Mouse (Mus musculus) midbrain, embryonic 11.5 days (tissue): ENCODE data around the gene Arsk. TPM values are rescaled to one million over a fixed set of nuclear protein-coding genes. Genes with fewer than 3 reads are reported as not detected.
A peak's percentile ranks its signal among the peaks of the same experiment; 100 is the strongest.

Experiments used
- ATAC-seq: fragments of 200-750 bp; cut with Nextera tagmentation; 2 replicates; pipeline ENCODE4 v1.8.0; 2017; ENCODE audit warnings: moderate TSS enrichment, moderate library complexity; ENCODE audit not compliant: low FRiP score
- DNase-seq: peaks from one replicate; pipeline ENCODE4 v3.0.0; 2015; ENCODE audit warnings: low spot score; ENCODE audit errors: missing footprints
- H3K27ac ChIP-seq: fragments of 300-500 bp; sonication (generic); 2 replicates; pipeline ENCODE4 v1.5.1; 2014; ENCODE audit warnings: low read depth, low read length
- H3K27me3 ChIP-seq: fragments of 300-500 bp; sonication (generic); 2 replicates; pipeline ENCODE4 v1.6.1; 2014; ENCODE audit warnings: mild to moderate bottlenecking, low read length, moderate library complexity, mixed read lengths; ENCODE audit not compliant: control insufficient read depth, insufficient read depth
- H3K36me3 ChIP-seq: fragments of 300-500 bp; sonication (generic); 2 replicates; pipeline ENCODE4 v1.6.1; 2014; ENCODE audit warnings: mild to moderate bottlenecking, low read length, moderate library complexity, mixed read lengths; ENCODE audit not compliant: control insufficient read depth, insufficient read depth
- H3K4me1 ChIP-seq: fragments of 300-500 bp; sonication (generic); 2 replicates; pipeline ENCODE4 v1.6.1; 2014; ENCODE audit warnings: low read length; ENCODE audit not compliant: control insufficient read depth, insufficient read depth
- H3K4me2 ChIP-seq: fragments of 300-500 bp; sonication (generic); 2 replicates; pipeline ENCODE4 v1.6.1; 2014; ENCODE audit warnings: mild to moderate bottlenecking, moderate library complexity
- H3K4me3 ChIP-seq: fragments of 300-500 bp; sonication (generic); 2 replicates; pipeline ENCODE4 v1.5.1; 2014; ENCODE audit warnings: low read depth, low read length
- H3K9ac ChIP-seq: fragments of 300-500 bp; sonication (generic); 2 replicates; pipeline ENCODE4 v1.6.1; 2014; ENCODE audit warnings: low read length
- H3K9me3 ChIP-seq: fragments of 300-500 bp; sonication (generic); 2 replicates; pipeline ENCODE4 v1.6.1; 2016; ENCODE audit warnings: low read length; ENCODE audit not compliant: control insufficient read depth
- WGBS: fragments of 180-500 bp; shearing (Covaris S2); extraction: QIAGEN DNeasy Blood & Tissue Kit; methylation state at CpG from one replicate; pipeline ENCODE4 v1.1.7; 2014; 5-methylcytosine and 5-hydroxymethylcytosine counted together
- polyA plus RNA-seq: library from polyadenylated mRNA; unstranded; fragments of >200 nt; fragmentation: Nextera tagmentation; extraction: Ambion mirVana; gene quantifications from 2 replicates; pipeline ENCODE4 v1.2.1, GENCODE M21; 2014

Arsk gene
- polyA plus RNA-seq, result 5.3 and 7.6 TPM in 2 replicates

DNA sequence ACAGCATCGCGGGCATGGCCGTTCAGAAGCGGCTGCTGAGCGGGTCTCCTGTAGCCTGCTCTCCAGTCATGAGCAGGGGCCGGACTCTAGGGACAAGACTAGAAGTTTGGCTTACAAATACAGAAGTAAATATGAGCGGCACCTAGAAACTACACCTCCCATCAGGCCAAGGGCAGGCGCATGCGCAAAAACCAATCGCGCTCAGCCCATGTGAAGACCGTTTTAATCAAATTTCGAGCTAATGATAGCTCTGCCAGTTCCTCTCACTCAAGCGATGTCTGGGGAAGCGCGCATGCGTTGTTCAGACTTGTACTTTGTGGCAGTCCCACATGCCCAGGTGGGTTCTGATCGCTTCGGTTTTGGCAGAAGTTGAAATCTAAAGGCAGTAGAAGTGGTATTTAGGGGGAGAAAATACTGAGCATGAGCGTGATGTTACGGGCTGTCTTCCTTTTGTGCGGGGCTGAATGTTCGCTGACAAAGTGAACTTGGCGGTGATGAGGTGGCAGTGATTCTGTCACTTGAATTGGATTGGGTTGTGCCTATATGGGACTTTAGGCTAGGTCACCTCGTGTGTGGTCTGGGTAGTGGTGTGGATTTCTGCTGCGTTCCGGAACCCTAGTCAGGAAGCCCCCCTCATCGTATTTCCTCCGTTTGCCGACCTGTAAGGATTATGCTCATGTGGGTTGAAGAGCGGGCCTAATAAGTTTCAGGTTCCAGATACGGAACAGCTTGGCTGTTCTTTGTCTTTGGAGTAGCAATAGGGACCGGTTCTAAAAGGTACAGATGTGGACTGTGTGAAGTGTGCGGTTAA is at the start of gene Arsk, which contains the start of gene Ttc37:
Gene Arsk, minus strand, starts transcription at position 168 of the 811 bp plus-strand sequence.
Gene Ttc37, plus strand, starts transcription at position 242 of the 811 bp plus-strand sequence.
- H3K9ac ChIP-seq, result peak within 1 kb of the TSS; percentile 70
- WGBS, result under 1% methylated on average over 34 of the region's 34 CpGs
- H3K4me2 ChIP-seq, result peak within 1 kb of the TSS; percentile 65
- H3K27ac ChIP-seq, result peak within 1 kb of the TSS; percentile 7; the same call in 1 of the 2 replicates
- peak within 1 kb of the TSS; percentile 50 for H3K4me3 ChIP-seq
- no peaks in the 10 kb centered on the region for H3K4me1 ChIP-seq
- H3K36me3 ChIP-seq, result no peaks in the 10 kb centered on the region
- peak; percentile 99 for DNase-seq
- ATAC-seq, result peak; percentile 96
- H3K9me3 ChIP-seq, result no peaks in the 10 kb centered on the region
- no peaks in the 10 kb centered on the region for H3K27me3 ChIP-seq

DNA sequence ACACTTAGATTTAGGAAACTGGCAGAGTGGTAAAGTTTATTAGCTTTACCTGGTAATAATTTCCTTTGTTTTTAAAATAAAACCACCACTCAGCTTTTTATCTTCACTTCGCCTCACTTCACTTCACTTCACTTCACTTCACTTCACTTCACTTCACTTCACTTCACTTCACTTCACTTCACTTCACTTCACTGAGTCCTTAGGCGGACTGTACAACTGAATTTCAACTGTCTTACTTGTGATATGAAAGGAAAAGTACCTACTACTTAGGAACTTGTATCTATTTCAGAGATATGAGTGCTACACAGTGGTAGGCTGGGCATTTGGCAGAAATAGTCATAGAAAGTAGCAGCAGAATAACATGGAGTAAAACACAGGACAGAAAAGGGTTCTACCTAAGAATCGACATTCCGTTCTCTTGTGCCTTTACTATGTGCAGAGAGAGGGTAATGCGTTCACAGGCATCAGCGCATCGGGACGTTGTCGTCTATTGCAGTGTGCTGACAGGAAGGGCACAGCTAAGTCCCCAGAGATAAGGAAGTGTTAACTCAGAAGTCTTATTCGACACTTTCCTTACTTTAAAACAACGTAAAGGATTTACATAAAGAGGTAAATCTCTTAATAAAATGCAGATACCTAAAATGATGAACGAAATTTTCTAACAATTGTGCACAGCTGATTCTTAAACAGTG is 42.8 kb upstream of the Arsk start:
- Histone ChIP-seq H3K4me1 (no peaks in the 10 kb centered on the region), H3K27me3 (no peaks in the 10 kb centered on the region), H3K9ac (no peak overlapping the region), H3K4me3 (no peak overlapping the region), H3K4me2 (no peak overlapping the region), H3K36me3 (no peaks in the 10 kb centered on the region; the same call in 1 of the 2 replicates), H3K27ac (no peak overlapping the region), H3K9me3 (no peaks in the 10 kb centered on the region)
- DNase-seq (peak; percentile 75), ATAC-seq (no peak)
- 90% methylated on average over 12 of the region's 12 CpGs for WGBS

DNA sequence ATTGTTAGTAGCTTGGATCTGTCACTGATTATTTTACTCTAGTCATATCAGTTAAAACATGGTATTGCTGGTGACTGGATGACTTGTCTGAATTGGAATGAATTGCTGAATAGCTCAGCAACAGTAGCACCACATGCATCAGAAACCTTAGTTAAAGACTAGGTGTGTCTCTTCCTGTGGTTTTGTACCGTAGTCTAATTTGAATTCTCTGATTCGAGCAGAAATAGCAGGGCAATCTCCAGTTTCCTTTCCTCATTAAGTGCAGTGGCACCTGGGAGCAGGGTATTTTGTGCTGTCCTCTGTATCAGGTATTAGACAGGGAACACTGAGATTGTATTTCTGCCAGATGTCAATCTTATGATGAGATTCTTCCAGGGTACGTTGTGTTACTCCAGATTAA is 40.4 kb upstream of the Arsk start:
- H3K9ac ChIP-seq, result no peak overlapping the region
- ATAC-seq (no peak), DNase-seq (no peak)
- H3K4me2 ChIP-seq, result no peak overlapping the region
- H3K27ac ChIP-seq, result no peak overlapping the region
- H3K9me3 ChIP-seq, result no peaks in the 10 kb centered on the region
- 93% methylated on average over 3 of the region's 3 CpGs for WGBS
- peaks cover 6% of the 10 kb centered on the region for H3K36me3 ChIP-seq
- no peak overlapping the region for H3K4me3 ChIP-seq
- H3K27me3 ChIP-seq, result no peaks in the 10 kb centered on the region
- H3K4me1 ChIP-seq, result no peaks in the 10 kb centered on the region

DNA sequence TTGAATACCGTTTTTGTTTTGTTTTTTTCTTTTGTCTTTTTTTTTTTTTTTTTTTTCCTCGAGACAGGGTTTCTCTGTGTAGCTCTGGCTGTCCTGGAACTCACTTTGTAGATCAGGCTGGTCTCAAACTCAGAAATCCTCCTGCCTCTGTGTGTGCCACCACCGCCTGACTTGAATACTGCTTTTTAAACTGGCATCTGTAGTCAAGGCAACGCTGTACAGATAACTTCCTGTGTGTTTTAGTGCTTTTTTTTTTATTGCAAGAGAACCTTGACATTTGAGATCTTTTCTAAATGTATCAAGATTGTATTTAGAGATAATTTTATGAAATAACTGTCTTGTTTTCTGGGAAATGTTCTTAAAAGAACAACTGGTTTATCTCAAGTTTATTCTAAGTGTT is 34.0 kb upstream of the Arsk start:
- Histone ChIP-seq H3K9ac (no peak overlapping the region), H3K27me3 (no peaks in the 10 kb centered on the region), H3K4me2 (no peak overlapping the region), H3K9me3 (no peaks in the 10 kb centered on the region), H3K4me3 (no peak overlapping the region), H3K4me1 (no peaks in the 10 kb centered on the region), H3K27ac (no peak overlapping the region), H3K36me3 (peaks cover 6% of the 10 kb centered on the region)
- ATAC-seq (no peak), DNase-seq (no peak)
- 86% methylated on average over 4 of the region's 4 CpGs for WGBS

DNA sequence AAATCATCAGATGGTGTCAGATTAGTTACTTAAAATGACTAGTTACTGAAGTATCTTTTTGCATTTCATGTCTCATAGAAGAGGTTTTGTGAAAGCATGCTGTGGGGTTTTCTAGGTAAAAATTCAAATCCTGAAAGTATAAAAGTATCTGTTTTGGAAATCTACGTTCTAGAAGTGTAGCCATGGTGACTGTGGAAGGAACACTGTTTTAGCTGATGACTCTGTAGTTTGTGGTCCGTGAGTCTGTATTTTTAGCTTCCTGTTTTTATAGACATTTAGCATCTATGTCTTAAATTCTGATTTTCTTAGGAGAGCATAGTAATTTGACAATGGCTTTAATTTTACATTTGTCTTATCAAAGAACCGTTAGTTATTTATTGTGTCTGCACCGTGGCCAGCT is 30.3 kb upstream of the Arsk start:
- H3K9ac ChIP-seq, result no peak overlapping the region
- ATAC-seq (no peak), DNase-seq (no peak)
- no peaks in the 10 kb centered on the region for H3K9me3 ChIP-seq
- 91% methylated on average over 4 of the region's 4 CpGs for WGBS
- H3K27ac ChIP-seq, result no peak overlapping the region
- no peaks in the 10 kb centered on the region; the same call in 1 of the 2 replicates for H3K36me3 ChIP-seq
- H3K4me1 ChIP-seq, result no peaks in the 10 kb centered on the region
- no peaks in the 10 kb centered on the region for H3K27me3 ChIP-seq
- H3K4me3 ChIP-seq, result no peak overlapping the region
- H3K4me2 ChIP-seq, result no peak overlapping the region

DNA sequence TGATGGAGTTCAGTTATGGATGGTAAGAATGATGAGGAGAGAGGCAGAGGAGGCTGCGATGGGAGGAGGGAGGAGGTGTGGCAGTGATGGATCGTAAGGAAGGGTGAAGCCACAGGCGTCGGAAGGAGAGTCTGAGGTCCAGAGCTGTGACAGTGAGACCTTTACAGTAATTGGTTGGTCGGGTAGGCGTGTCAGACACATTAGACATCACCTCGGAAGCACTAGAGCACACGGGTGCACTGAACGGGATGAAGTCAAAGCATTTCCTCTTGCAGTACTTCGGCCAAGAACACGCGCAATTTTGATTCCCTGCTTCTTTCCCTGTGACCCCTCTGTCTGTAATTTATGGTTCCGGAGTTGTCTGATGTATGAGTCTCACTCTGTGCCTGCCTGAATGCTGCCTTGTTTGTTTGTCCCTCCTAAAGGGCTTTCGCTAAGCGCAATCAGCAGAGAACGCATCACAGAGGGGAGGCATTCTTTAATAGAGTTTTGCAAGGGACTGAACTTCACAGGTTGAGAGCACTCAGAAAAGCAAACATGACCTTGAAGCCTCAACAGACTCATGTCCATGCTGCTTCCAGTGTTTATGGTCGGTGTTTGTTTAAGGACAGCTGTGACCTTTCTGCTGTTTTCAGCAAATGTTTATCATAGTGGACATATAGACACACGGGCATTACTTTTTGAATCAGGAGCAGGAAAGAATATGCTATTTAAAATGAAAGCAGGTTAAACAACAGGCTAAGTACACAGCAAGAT is 10.8 kb upstream of the Arsk start:
- no peaks in the 10 kb centered on the region for H3K9me3 ChIP-seq
- WGBS, result 92% methylated on average over 18 of the region's 18 CpGs

DNA sequence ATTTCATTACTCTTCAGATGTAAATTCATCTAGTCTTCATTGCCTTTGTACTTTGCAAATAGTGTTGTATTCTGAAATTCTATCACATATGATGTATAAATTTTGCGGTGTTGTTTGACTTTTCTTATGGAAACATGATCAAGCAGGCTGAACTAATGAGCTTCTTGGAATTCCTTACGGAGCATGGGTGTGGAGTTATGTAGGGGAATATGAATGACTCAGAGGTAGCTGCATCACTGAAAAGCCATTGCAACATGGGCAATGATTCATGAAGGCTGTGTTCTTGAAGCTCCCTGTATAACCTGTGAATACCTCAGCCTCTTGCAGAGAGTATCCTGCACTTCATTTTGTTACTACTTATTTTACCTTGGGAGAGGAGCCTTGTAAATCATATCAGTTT is 3.5 kb upstream of the Arsk start:
- H3K36me3 ChIP-seq, result no peaks in the 10 kb centered on the region
- no peak overlapping the region for H3K9ac ChIP-seq
- no peak overlapping the region for H3K27ac ChIP-seq
- ATAC-seq (no peak), DNase-seq (no peak)
- no peak overlapping the region for H3K4me3 ChIP-seq
- 94% methylated on average over 2 of the region's 2 CpGs for WGBS
- no peak overlapping the region for H3K4me2 ChIP-seq
- no peaks in the 10 kb centered on the region for H3K4me1 ChIP-seq
- H3K9me3 ChIP-seq, result no peaks in the 10 kb centered on the region
- H3K27me3 ChIP-seq, result no peaks in the 10 kb centered on the region

More for the DNA sequence above, 10.8 kb upstream of the Arsk start:
- H3K4me3 ChIP-seq, result no peak overlapping the region
- no peak for ATAC-seq
- H3K27ac ChIP-seq, result no peak overlapping the region
- H3K4me2 ChIP-seq, result no peak overlapping the region
- H3K27me3 ChIP-seq, result no peaks in the 10 kb centered on the region
- no peak for DNase-seq
- no peak overlapping the region for H3K9ac ChIP-seq
- H3K4me1 ChIP-seq, result no peaks in the 10 kb centered on the region
- H3K36me3 ChIP-seq, result peaks cover 4% of the 10 kb centered on the region; the same call in 1 of the 2 replicates

DNA sequence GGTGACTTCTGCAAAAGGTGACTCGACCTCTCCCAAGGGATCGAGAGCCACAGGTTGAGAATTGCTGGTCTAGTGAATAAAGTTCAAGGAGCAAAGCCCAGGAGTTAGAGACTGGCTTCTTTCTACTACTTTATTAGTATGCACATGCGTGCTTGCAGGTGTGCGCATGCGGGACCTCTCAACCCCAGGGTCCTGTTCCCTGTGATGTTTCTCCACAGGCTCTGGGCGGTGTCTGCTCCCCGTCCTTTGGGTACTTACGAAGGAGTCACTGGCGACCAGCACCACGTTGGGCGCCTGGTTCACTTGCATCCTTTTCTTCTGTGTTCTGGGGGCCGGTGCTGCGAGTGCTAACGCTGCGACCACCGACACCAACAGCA is 356 bp downstream of the Arsk start:
- Histone ChIP-seq H3K36me3 (no peaks in the 10 kb centered on the region), H3K4me2 (peak overlapping the region; percentile 30), H3K9me3 (no peaks in the 10 kb centered on the region), H3K27ac (peak overlapping the region; percentile 7; the same call in 1 of the 2 replicates), H3K27me3 (no peaks in the 10 kb centered on the region), H3K4me1 (no peaks in the 10 kb centered on the region), H3K9ac (peak overlapping the region; percentile 70), H3K4me3 (peak overlapping the region; percentile 50)
- DNase-seq (no peak), ATAC-seq (peak; percentile 89)
- WGBS, result 3% methylated on average over 16 of the region's 16 CpGs
